Mouse (Mus musculus) layer of hippocampus, adult 8-10 months (tissue): ENCODE results near the gene 0610010K14Rik. TPM values are rescaled to one million over a fixed set of nuclear protein-coding genes. Genes with fewer than 3 reads are reported as not detected.
A peak's percentile ranks its signal among the peaks of the same experiment; 100 is the strongest.

Source experiments
- DNase-seq, 2 experiments: peaks; one replicate each; pipeline ENCODE4 v3.0.0; 2022; ENCODE audit warnings: low spot score in 2 of 2
- total RNA-seq, 4 experiments: library from RNA; stranded (reverse); gene quantifications; 2 replicates each; pipeline ENCODE4 v1.2.4; 2022

0610010K14Rik gene
- total RNA-seq, 4 experiments from 2014 or later = 39.3 to 45.7 (median 42.6) TPM

GRCm38 (mm10) chr11:70216103-70216502 lies 21.6 kb downstream of the 0610010K14Rik start:
- DNase-seq = peak in 1 of 2 experiments; percentile 3

- no peak for DNase-seq
Observed at GRCm38 (mm10) chr11:70215301-70215700, 22.4 kb downstream of the 0610010K14Rik start.

GRCm38 (mm10) chr11:70214856-70215209 lies 22.9 kb downstream of the 0610010K14Rik start:
- no peak for DNase-seq

- peak; percentile 26 to 38 for DNase-seq
Observed at GRCm38 (mm10) chr11:70214191-70214855, 23.4 kb downstream of the 0610010K14Rik start.

- peak; percentile 19 to 33 for DNase-seq
Observed at GRCm38 (mm10) chr11:70213736-70214135, 24.0 kb downstream of the 0610010K14Rik start.

GRCm38 (mm10) chr11:70212896-70213295 lies 24.8 kb downstream of the 0610010K14Rik start:
- DNase-seq = peak; percentile 56 to 74

GRCm38 (mm10) chr11:70212423-70212822 lies 25.3 kb downstream of the 0610010K14Rik start, which contains the start of gene Slc16a11:
Gene Slc16a11, plus strand, starts transcription at chr11:70212752.
- no peak for DNase-seq

GRCm38 (mm10) chr11:70211972-70212371 lies 25.7 kb downstream of the 0610010K14Rik start:
- DNase-seq = no peak

- DNase-seq = no peak
Observed at GRCm38 (mm10) chr11:70210681-70211080, 27.0 kb downstream of the 0610010K14Rik start.

GRCm38 (mm10) chr11:70208778-70209388 lies 28.8 kb downstream of the 0610010K14Rik start:
- DNase-seq = no peak

GRCm38 (mm10) chr11:70207283-70207682 lies 30.4 kb downstream of the 0610010K14Rik start:
- DNase-seq = no peak

- no peak for DNase-seq
Observed at GRCm38 (mm10) chr11:70206801-70207200, 30.9 kb downstream of the 0610010K14Rik start.

GRCm38 (mm10) chr11:70201691-70202090 lies 36.0 kb downstream of the 0610010K14Rik start:
- DNase-seq = peak; percentile 45 to 74

GRCm38 (mm10) chr11:70200036-70200608 lies 37.6 kb downstream of the 0610010K14Rik start:
- DNase-seq = no peak

- no peak for DNase-seq
Observed at GRCm38 (mm10) chr11:70199107-70199506, 38.6 kb downstream of the 0610010K14Rik start.

- no peak for DNase-seq
Observed at GRCm38 (mm10) chr11:70198332-70198731, 39.4 kb downstream of the 0610010K14Rik start.

- DNase-seq = no peak
Observed at GRCm38 (mm10) chr11:70193354-70194285, 44.1 kb downstream of the 0610010K14Rik start.

GRCm38 (mm10) chr11:70192157-70192556 lies 45.6 kb downstream of the 0610010K14Rik start:
- DNase-seq = no peak

- no peak for DNase-seq
Observed at GRCm38 (mm10) chr11:70191188-70191587, 46.5 kb downstream of the 0610010K14Rik start.

GRCm38 (mm10) chr11:70189319-70190134 lies 48.2 kb downstream of the 0610010K14Rik start:
- no peak for DNase-seq
